Mouse (Mus musculus) forebrain, embryonic 12.5 days (tissue): Measurements from ENCODE around the gene Kctd2. TPM values are rescaled to one million over a fixed set of nuclear protein-coding genes. Genes with fewer than 3 reads are reported as not detected.

ENCODE experiments used
- ATAC-seq: fragments of 200-750 bp; cut with Nextera tagmentation; 2 replicates; pipeline ENCODE4 v1.8.0; 2017; ENCODE audit warnings: moderate TSS enrichment; ENCODE audit not compliant: low FRiP score
- H3K27ac ChIP-seq: fragments of 300-500 bp; sonication (generic); 2 replicates; pipeline ENCODE4 v1.5.1; 2016; ENCODE audit warnings: mild to moderate bottlenecking
- H3K27me3 ChIP-seq: fragments of 300-500 bp; sonication (generic); 2 replicates; pipeline ENCODE4 v1.6.1; 2016; ENCODE audit warnings: mild to moderate bottlenecking
- H3K36me3 ChIP-seq: fragments of 300-500 bp; sonication (generic); replicated peaks from 2 replicates; pipeline ENCODE4 v1.6.1; 2016; ENCODE audit warnings: mild to moderate bottlenecking
- H3K4me1 ChIP-seq: fragments of 300-500 bp; sonication (generic); 2 replicates; pipeline ENCODE4 v1.6.1; 2016
- H3K4me2 ChIP-seq: fragments of 300-500 bp; sonication (generic); 2 replicates; pipeline ENCODE4 v1.6.1; 2016; ENCODE audit warnings: mild to moderate bottlenecking, moderate library complexity
- H3K4me3 ChIP-seq: fragments of 300-500 bp; sonication (generic); replicated peaks from 2 replicates; pipeline ENCODE4 v1.5.1; 2016; ENCODE audit warnings: mild to moderate bottlenecking
- H3K9ac ChIP-seq: fragments of 300-500 bp; sonication (generic); 2 replicates; pipeline ENCODE4 v1.6.1; 2016; ENCODE audit warnings: mild to moderate bottlenecking
- H3K9me3 ChIP-seq: fragments of 300-500 bp; sonication (generic); 2 replicates; pipeline ENCODE4 v1.6.1; 2016
- WGBS: fragments of 180-500 bp; shearing (Covaris S2); methylation state at CpG from one replicate; pipeline ENCODE4 v1.1.7; 2016; 5-methylcytosine and 5-hydroxymethylcytosine counted together
- polyA plus RNA-seq: library from polyadenylated mRNA; unstranded; fragments of >200 nt; fragmentation: Nextera tagmentation; extraction: Ambion mirVana; gene quantifications from 2 replicates; pipeline ENCODE4 v1.2.1, GENCODE M21; 2016

The Kctd2 gene
- polyA plus RNA-seq, 1 experiment from 2014 or later, result 29.8 TPM

DNA sequence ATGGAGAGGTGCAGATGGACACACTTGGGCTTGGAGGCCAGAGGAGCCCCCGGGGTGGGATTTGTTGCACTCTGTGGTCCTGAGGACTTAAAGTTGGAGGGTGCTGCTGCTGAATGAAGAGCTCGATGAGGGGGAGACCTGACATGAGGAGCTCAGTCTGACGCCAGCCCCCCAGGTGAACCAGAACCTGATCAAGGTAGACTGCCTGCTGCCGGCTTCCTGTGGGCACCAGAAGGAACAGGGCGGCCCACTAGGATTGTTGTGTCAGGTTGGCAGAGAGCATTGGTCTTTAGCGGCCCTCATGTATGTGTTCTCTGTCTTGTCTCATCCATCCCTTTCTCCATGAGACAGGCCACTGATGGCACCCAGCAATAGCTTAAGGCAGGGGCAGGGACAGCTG is 14.2 kb upstream of the Kctd2 start:
- Histone ChIP-seq H3K9ac (no peak overlapping the region; the same call in 1 of the 2 replicates), H3K4me3 (no peak overlapping the region), H3K27ac (no peak overlapping the region), H3K4me2 (no peak overlapping the region), H3K27me3 (peaks cover 2% of the 10 kb centered on the region; the same call in 1 of the 2 replicates), H3K4me1 (peaks cover 62% of the 10 kb centered on the region), H3K9me3 (no peaks in the 10 kb centered on the region), H3K36me3 (peaks cover 38% of the 10 kb centered on the region)
- WGBS, result 97% methylated on average over 6 of the region's 6 CpGs
- ATAC-seq, result no peak

GRCm38 (mm10) chr11:115406858-115407401 is 13.0 kb upstream of the Kctd2 start:
- Histone ChIP-seq H3K36me3 (peaks cover 45% of the 10 kb centered on the region), H3K4me3 (no peak overlapping the region), H3K27me3 (peaks cover 4% of the 10 kb centered on the region; the same call in 1 of the 2 replicates), H3K27ac (0 out of 2 replicates have a peak overlapping the region, but pooled peaks have one; percentile 95), H3K9me3 (no peaks in the 10 kb centered on the region), H3K4me1 (peaks cover 68% of the 10 kb centered on the region), H3K9ac (no peak overlapping the region), H3K4me2 (no peak overlapping the region)
- WGBS, result 95% methylated on average over 17 of the region's 17 CpGs
- ATAC-seq, result no peak

DNA sequence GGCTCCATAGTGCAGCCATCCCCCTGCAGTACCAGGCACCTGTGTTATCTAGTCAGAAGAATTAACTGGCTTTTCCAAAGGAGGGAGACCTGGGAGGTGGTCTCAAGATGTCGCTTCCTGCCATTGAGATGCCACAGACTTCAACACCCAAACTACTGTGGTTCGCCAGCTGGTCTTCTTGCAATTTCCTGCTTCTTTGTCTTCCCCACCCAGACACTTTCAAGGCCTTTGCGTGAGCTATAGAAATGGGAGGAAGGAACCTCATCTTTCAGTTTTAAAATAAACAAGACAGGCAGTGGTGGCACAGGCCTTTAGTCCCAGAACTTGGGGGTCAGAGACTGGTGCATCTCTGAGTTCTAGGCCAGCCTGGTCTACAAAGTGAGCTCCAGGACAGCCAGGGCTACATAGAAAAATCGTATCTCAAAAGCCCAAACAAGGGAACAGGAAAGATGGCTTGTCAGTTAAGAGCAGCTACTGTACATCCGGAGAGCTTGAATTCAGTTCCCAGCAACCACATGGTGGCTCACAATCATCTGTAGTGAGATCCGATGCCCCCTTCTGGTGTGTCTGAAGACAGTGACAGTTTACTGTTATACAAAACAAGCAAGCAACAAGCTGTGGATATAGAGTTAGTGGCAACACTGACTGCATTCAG is 11.5 kb upstream of the Kctd2 start:
- H3K27me3 ChIP-seq, result peaks cover 4% of the 10 kb centered on the region; the same call in 1 of the 2 replicates
- WGBS, result 71% methylated on average over 6 of the region's 6 CpGs
- peaks cover 45% of the 10 kb centered on the region for H3K36me3 ChIP-seq
- H3K4me3 ChIP-seq, result no peak overlapping the region
- H3K4me1 ChIP-seq, result peaks cover 75% of the 10 kb centered on the region
- H3K9me3 ChIP-seq, result no peaks in the 10 kb centered on the region
- H3K9ac ChIP-seq, result peak overlapping the region; percentile 52
- H3K27ac ChIP-seq, result peak overlapping the region; percentile 95
- H3K4me2 ChIP-seq, result peak overlapping the region; percentile 42; the same call in 1 of the 2 replicates
- ATAC-seq, result no peak

- H3K4me3 ChIP-seq, result no peak overlapping the region
- peak overlapping the region; percentile 95 for H3K27ac ChIP-seq
- peak overlapping the region; percentile 42 for H3K4me2 ChIP-seq
- peak overlapping the region; percentile 52; the same call in 1 of the 2 replicates for H3K9ac ChIP-seq
- 0 out of 2 replicates have a peak, but pooled peaks have one; percentile 25 for ATAC-seq
- H3K27me3 ChIP-seq, result peaks cover 4% of the 10 kb centered on the region; the same call in 1 of the 2 replicates
- WGBS, result 15% methylated on average over 7 of the region's 7 CpGs
- peaks cover 72% of the 10 kb centered on the region for H3K4me1 ChIP-seq
- peaks cover 45% of the 10 kb centered on the region for H3K36me3 ChIP-seq
- no peaks in the 10 kb centered on the region for H3K9me3 ChIP-seq
Measured at GRCm38 (mm10) chr11:115409556-115409955, 10.4 kb upstream of the Kctd2 start.

- H3K36me3 ChIP-seq, result peaks cover 50% of the 10 kb centered on the region
- WGBS, result 4% methylated on average over 42 of the region's 45 CpGs
Measured at GRCm38 (mm10) chr11:115420336-115421190, 635 bp downstream of the Kctd2 start.

GRCm38 (mm10) chr11:115421328-115421727 is 1.4 kb downstream of the Kctd2 start:
- no peaks in the 10 kb centered on the region for H3K27me3 ChIP-seq
- 79% methylated on average over 1 of the region's 1 CpGs for WGBS
- no peak for ATAC-seq
- H3K4me3 ChIP-seq, result peak overlapping the region; percentile 95; the same call in 1 of the 2 replicates
- peaks cover 32% of the 10 kb centered on the region for H3K4me1 ChIP-seq
- no peak overlapping the region for H3K9ac ChIP-seq
- no peak overlapping the region for H3K27ac ChIP-seq
- H3K36me3 ChIP-seq, result peaks cover 50% of the 10 kb centered on the region
- H3K4me2 ChIP-seq, result peak overlapping the region; percentile 97
- no peaks in the 10 kb centered on the region for H3K9me3 ChIP-seq

More at GRCm38 (mm10) chr11:115420336-115421190, 635 bp downstream of the Kctd2 start:
- Histone ChIP-seq H3K4me2 (peak overlapping the region; percentile 97), H3K4me3 (peak overlapping the region; percentile 95), H3K27me3 (no peaks in the 10 kb centered on the region), H3K27ac (peak overlapping the region; percentile 92), H3K9ac (peak overlapping the region; percentile 98), H3K4me1 (peaks cover 32% of the 10 kb centered on the region), H3K9me3 (no peaks in the 10 kb centered on the region)
- peak; percentile 71 for ATAC-seq

DNA sequence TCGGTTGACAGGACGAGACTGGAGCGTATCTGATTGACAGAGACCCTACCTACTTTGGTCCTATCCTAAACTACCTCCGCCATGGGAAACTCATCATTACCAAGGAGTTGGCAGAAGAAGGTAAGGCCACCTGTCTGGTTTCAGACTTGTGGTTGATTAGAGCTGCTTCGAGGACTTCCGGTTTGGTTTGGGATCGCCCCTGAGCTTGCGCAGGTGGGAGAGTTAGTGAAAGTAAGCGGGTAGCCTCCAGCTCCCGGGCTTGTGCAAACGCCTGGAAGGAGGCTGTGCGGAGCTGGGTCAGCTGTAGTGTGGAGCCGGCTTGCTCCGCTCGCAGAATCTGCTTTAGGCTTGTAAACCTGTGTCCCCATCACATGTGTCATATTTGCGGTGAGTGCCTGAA is 2.0 kb downstream of the Kctd2 start:
- no peak overlapping the region for H3K4me3 ChIP-seq
- H3K36me3 ChIP-seq, result peaks cover 49% of the 10 kb centered on the region
- 92% methylated on average over 16 of the region's 16 CpGs for WGBS
- H3K9me3 ChIP-seq, result no peaks in the 10 kb centered on the region
- no peak overlapping the region for H3K9ac ChIP-seq
- H3K4me1 ChIP-seq, result peaks cover 32% of the 10 kb centered on the region
- no peak overlapping the region for H3K27ac ChIP-seq
- no peak overlapping the region for H3K4me2 ChIP-seq
- H3K27me3 ChIP-seq, result no peaks in the 10 kb centered on the region
- ATAC-seq, result no peak

- 88% methylated on average over 3 of the region's 3 CpGs for WGBS
- Histone ChIP-seq H3K4me3 (no peak overlapping the region), H3K9ac (no peak overlapping the region), H3K9me3 (no peaks in the 10 kb centered on the region), H3K36me3 (peaks cover 43% of the 10 kb centered on the region), H3K27ac (no peak overlapping the region), H3K27me3 (no peaks in the 10 kb centered on the region), H3K4me2 (no peak overlapping the region), H3K4me1 (peaks cover 38% of the 10 kb centered on the region)
- no peak for ATAC-seq
Measured at GRCm38 (mm10) chr11:115423091-115423490, 3.2 kb downstream of the Kctd2 start.

DNA sequence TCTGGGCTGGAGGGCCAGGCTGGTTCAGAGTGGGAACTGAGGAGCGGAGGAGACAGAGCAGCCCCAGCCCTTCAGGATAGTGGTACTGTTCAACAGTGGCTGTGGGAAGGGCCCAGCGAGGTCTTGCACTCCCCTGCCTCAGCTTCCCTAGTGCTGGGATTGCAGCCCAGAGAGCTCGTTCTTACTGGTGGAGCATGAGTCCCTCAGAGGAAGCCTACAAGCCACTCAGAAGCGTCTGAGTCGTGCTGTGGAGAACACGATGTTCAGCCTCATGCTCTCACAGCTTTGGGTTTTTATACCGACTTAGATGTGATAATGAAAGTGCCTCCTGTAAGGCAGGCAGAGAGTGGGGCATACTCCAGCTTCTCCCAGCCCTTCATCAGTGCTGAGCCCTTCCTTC is 4.7 kb downstream of the Kctd2 start:
- 89% methylated on average over 7 of the region's 7 CpGs for WGBS
- Histone ChIP-seq H3K9ac (no peak overlapping the region), H3K4me3 (no peak overlapping the region), H3K9me3 (no peaks in the 10 kb centered on the region), H3K27me3 (no peaks in the 10 kb centered on the region), H3K27ac (no peak overlapping the region), H3K4me1 (peaks cover 27% of the 10 kb centered on the region), H3K4me2 (no peak overlapping the region), H3K36me3 (peaks cover 57% of the 10 kb centered on the region)
- ATAC-seq, result no peak

GRCm38 (mm10) chr11:115425671-115426070 is 5.7 kb downstream of the Kctd2 start:
- Histone ChIP-seq H3K27ac (no peak overlapping the region), H3K27me3 (no peaks in the 10 kb centered on the region), H3K4me1 (peaks cover 26% of the 10 kb centered on the region), H3K36me3 (peaks cover 67% of the 10 kb centered on the region), H3K9ac (no peak overlapping the region), H3K4me3 (no peak overlapping the region), H3K9me3 (no peaks in the 10 kb centered on the region), H3K4me2 (no peak overlapping the region)
- no peak for ATAC-seq
- 91% methylated on average over 6 of the region's 6 CpGs for WGBS

- H3K4me2 ChIP-seq, result peak overlapping the region; percentile 34; the same call in 1 of the 2 replicates
- H3K27me3 ChIP-seq, result no peaks in the 10 kb centered on the region
- peak; percentile 65 for ATAC-seq
- peaks cover 79% of the 10 kb centered on the region for H3K36me3 ChIP-seq
- H3K27ac ChIP-seq, result peak overlapping the region; percentile 56
- H3K4me3 ChIP-seq, result no peak overlapping the region
- WGBS, result 30% methylated on average over 20 of the region's 20 CpGs
- H3K4me1 ChIP-seq, result peaks cover 12% of the 10 kb centered on the region
- H3K9me3 ChIP-seq, result no peaks in the 10 kb centered on the region
- H3K9ac ChIP-seq, result no peak overlapping the region
Measured at GRCm38 (mm10) chr11:115427482-115428331, 7.8 kb downstream of the Kctd2 start.
